Mouse (Mus musculus): Measurements from ENCODE around the gene Rgcc. TPM values are rescaled to one million over a fixed set of nuclear protein-coding genes. Genes with fewer than 3 reads are reported as not detected.
A peak's percentile ranks its signal among the peaks of the same experiment; 100 is the strongest.

Gene Rgcc
- total RNA-seq (2012; rRNA removed) (1.6 and 2.2 TPM in 2 replicates), total RNA-seq (2014; rRNA removed) (3.3 and 5.2 TPM in 2 replicates), polyA plus RNA-seq (2012; ENCODE audit: insufficient read length, low read depth) (1.2 and 2.3 TPM in 2 replicates)

DNA sequence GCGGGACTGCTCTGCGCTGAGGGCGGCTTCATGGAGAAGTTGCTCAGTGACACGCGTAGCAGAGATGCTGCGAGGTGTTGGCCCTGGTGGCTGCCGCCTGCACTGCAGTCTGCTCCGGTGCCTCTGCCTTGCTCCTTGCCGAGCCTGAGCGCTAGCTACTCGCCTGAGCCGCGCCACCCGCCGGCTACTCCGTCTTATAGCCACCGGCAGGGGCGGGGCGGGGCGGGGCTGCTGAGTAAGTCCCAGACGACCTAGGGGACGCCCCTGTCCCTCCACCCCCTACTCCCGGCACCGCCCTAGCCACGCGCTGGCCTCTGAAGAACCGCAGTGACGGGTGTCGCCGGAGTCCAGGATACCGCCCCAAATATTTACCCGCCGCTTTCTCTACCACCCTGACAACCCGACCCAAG is at the start of gene Rgcc:
TSS of gene Rgcc (minus strand) at position 180 of the 410 bp plus-strand sequence.
- Histone ChIP-seq H3K4me3 (replicated peaks in 1 of 3; ENCODE audit: low read depth in 2 of 3, low read length in 2 of 3, poor library complexity in 1 of 3) (peak within 1 kb of the TSS; percentile 31 to 37 (median 34)), H3K4me2 (ENCODE audit: insufficient read depth, low read depth, poor library complexity, severe bottlenecking) (peak within 1 kb of the TSS; percentile 73), H3K36me3 (replicated peaks in 1 of 2; ENCODE audit: control insufficient read depth in 1 of 2, insufficient read depth in 1 of 2, low read length in 1 of 2) (no peaks in the 10 kb centered on the region), H3K79me2 (replicated peaks; ENCODE audit: control insufficient read depth, extremely low read depth, insufficient read depth, poor library complexity, severe bottlenecking) (no peaks in the 10 kb centered on the region), H3K9ac (ENCODE audit: insufficient read depth, low read depth) (no peak within 1 kb of the TSS), H3K9me3 (replicated peaks; ENCODE audit: low read length) (peaks cover 3% of the 10 kb centered on the region), H3K27me3 (replicated peaks) (peaks cover 17% of the 10 kb centered on the region), H3K27ac (ENCODE audit: insufficient read depth, low read depth) (no peak within 1 kb of the TSS), H3K4me1 (ENCODE audit: control insufficient read depth in 1 of 2, insufficient read depth in 2 of 2) (peaks cover 10 to 27% of the 10 kb centered on the region in 2 experiments)
- in situ Hi-C loops (cut with MboI; ENCODE audit: low pct_ligation_motif_present, low pct_unique_long_range_greater_than_20kb, low sequenced_read_pairs) (loop anchor here (5.0 to 10.0 kb wide), 2 partner anchors 34 to 177 kb away; no protein-coding TSS in a partner anchor), dilution Hi-C loops (cut with MboI; ENCODE audit: extremely low pct_ligation_motif_present, extremely low pct_unique_long_range_greater_than_20kb, low sequenced_read_pairs) (no loop called here)
- peak; percentile 96 for DNase-seq (ENCODE audit: extremely low read depth)
- TF ChIP-seq ZNF384 (IDR thresholded peaks at IDR 0.05; ENCODE audit: low read depth, low read length) (no peak), SMC3 (IDR thresholded peaks at IDR 0.05; ENCODE audit: low read depth, low read length) (peak; percentile 64), UBTF (IDR thresholded peaks at IDR 0.05; ENCODE audit: low read depth, low read length) (peak; percentile 86; the same call in 1 of the 2 replicates), JUND (conservative IDR thresholded peaks at IDR 0.05; ENCODE audit: low read depth, low read length) (no peak), TBP (conservative IDR thresholded peaks at IDR 0.05; ENCODE audit: low read depth, low read length) (peak; percentile 73), E2F4 (IDR thresholded peaks at IDR 0.05; ENCODE audit: insufficient replicate concordance, low read depth, low read length) (no peak), PAX5 (IDR thresholded peaks at IDR 0.05; ENCODE audit: low read length) (no peak), ETS1 (conservative IDR thresholded peaks at IDR 0.05; ENCODE audit: low read depth, low read length) (no peak), RCOR1 (conservative IDR thresholded peaks at IDR 0.05; ENCODE audit: low read depth, low read length) (no peak), HCFC1 (IDR thresholded peaks at IDR 0.05; ENCODE audit: low read depth, low read length) (no peak), CHD2 (IDR thresholded peaks at IDR 0.05; ENCODE audit: low read length) (no peak), MEF2A (IDR thresholded peaks at IDR 0.05; ENCODE audit: borderline replicate concordance, low read depth, low read length) (no peak; the same call in 1 of the 2 replicates), GABPA (IDR thresholded peaks at IDR 0.05; ENCODE audit: insufficient replicate concordance, low read depth, low read length) (no peak), MAFK (IDR thresholded peaks at IDR 0.05; ENCODE audit: insufficient replicate concordance, low read length) (no peak), MAZ (IDR thresholded peaks at IDR 0.05; ENCODE audit: low read depth, low read length) (0 out of 2 replicates have a peak, but pooled peaks have one; percentile 61), SIN3A (IDR thresholded peaks at IDR 0.05; ENCODE audit: low read length) (peak; percentile 51), POLR2AphosphoS2 (IDR thresholded peaks at IDR 0.05; ENCODE audit: low read depth, low read length) (no peak), ZKSCAN1 (IDR thresholded peaks at IDR 0.05; ENCODE audit: borderline replicate concordance, low read depth, low read length) (no peak), POLR2A (IDR thresholded peaks at IDR 0.05; ENCODE audit: low read depth, low read length) (peak; percentile 96), TCF12 (IDR thresholded peaks at IDR 0.05; ENCODE audit: low read depth, low read length) (peak; percentile 42; the same call in 1 of the 2 replicates), ELF1 (IDR thresholded peaks at IDR 0.05; ENCODE audit: low read depth, low read length) (no peak), CHD1 (IDR thresholded peaks at IDR 0.05; ENCODE audit: low read depth, low read length) (no peak), IRF4 (IDR thresholded peaks at IDR 0.05; ENCODE audit: low read depth, low read length) (0 out of 2 replicates have a peak, but pooled peaks have one; percentile 72), USF2 (conservative IDR thresholded peaks at IDR 0.05; ENCODE audit: low read depth, low read length) (no peak), MYC (IDR thresholded peaks at IDR 0.05; ENCODE audit: low read depth, low read length) (peak; percentile 42; the same call in 1 of the 2 replicates), JUN (IDR thresholded peaks at IDR 0.05; ENCODE audit: insufficient read depth, low read depth, low read length) (no peak), NRF1 (IDR thresholded peaks at IDR 0.05; ENCODE audit: low read depth, low read length) (peak; percentile 51; the same call in 1 of the 2 replicates), BHLHE40 (IDR thresholded peaks at IDR 0.05; ENCODE audit: low read depth, low read length) (peak; percentile 51), EP300 (IDR thresholded peaks at IDR 0.05; ENCODE audit: low read length) (no peak), RAD21 (IDR thresholded peaks at IDR 0.05; ENCODE audit: low read depth, low read length) (peak; percentile 53), CTCF (conservative IDR thresholded peaks at IDR 0.05 in 1 of 2, IDR thresholded peaks at IDR 0.05 in 1 of 2; ENCODE audit: low read depth in 2 of 2, low read length in 2 of 2) (peak; percentile 34 to 80; a peak in 3 of 4 replicates), ZMIZ1 (IDR thresholded peaks at IDR 0.05; ENCODE audit: low read depth, low read length) (peak; percentile 76; the same call in 1 of the 2 replicates), MAX (IDR thresholded peaks at IDR 0.05; ENCODE audit: low read length) (peak; percentile 72; the same call in 1 of the 2 replicates), USF1 (IDR thresholded peaks at IDR 0.05; ENCODE audit: low read depth, low read length) (no peak), ZC3H11A (IDR thresholded peaks at IDR 0.05; ENCODE audit: low read depth, low read length) (no peak), NELFE (IDR thresholded peaks at IDR 0.05; ENCODE audit: low read depth, low read length) (peak; percentile 74; the same call in 1 of the 2 replicates), MXI1 (IDR thresholded peaks at IDR 0.05; ENCODE audit: low read depth, low read length) (peak; percentile 67), KAT2A (IDR thresholded peaks at IDR 0.05; ENCODE audit: insufficient replicate concordance, low read length) (no peak)
